Mouse (Mus musculus) thymus, adult 18-20 months (tissue): ENCODE data around the gene Ddb1.
A peak's percentile ranks its signal among the peaks of the same experiment; 100 is the strongest.
"Not testable (repeated sequence)": the region's sequence is repeated elsewhere in the genome, so short reads cannot be mapped to it uniquely, and the experiment has no call there.

ENCODE experiments used
- DNase-seq, 2 experiments: peaks; one replicate each; pipeline ENCODE4 v3.0.0; 2022; ENCODE audit warnings: mixed read lengths in 2 of 2

Ddb1 gene

GRCm38 (mm10) chr19:10605293-10605900 lies at the start of gene Ddb1, which contains the start of gene Tkfc:
TSS of gene Ddb1 (plus strand) at chr19:10605327.
TSS of gene Tkfc (minus strand) at chr19:10605654.
- peak; percentile 96 to 97 for DNase-seq

DNA sequence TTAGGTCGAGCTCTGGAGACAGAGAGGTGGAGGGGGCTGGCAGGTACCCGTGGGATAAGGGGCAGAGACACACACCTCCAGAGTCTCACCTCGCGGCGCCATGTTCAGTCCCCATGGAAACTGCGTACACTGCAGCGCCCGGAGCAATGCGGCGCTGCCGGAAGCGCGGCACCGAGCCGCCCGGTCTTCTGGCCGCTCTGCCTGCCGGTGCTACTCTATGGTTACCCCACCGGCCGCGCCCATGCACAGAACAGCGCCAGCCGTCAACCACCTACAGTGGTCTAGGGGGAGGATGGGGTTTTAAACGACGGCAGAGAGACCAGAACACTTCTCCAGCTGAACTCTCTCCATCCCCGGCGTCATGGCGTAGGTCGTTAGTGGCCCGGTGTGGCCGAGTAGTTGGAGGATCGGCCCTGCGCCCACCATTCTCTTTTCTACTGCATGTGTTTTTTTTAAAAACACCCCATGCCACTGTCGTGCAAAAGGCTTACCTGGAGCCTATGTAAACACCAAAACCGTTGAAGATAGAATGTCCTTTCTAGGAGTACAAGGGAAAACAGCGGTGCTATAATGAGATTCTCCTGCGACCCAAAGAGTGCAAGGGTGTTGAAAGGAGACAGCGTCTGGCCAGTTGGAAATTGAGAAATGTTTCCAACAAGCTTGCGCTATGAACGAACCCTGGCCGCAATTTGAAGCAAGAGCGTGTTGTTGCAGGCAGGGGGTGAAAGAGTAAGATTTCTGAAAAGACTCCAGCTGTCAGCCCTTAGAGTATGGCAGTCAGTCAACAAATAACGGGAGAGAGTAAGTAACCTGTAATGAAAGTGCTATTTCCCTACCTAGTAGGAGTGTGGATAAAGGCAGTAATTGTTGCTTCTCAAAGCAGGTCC lies 49.3 kb upstream of the Ddb1 start, which contains the start of gene Tmem216:
Gene Tmem216 (minus strand): TSS at position 615 of the 887 bp plus-strand sequence.
- peak; percentile 78 to 83 for DNase-seq

- DNase-seq: no peak
These were observed 48.1 kb upstream of the Ddb1 start for GRCm38 (mm10) chr19:10557001-10557400.

GRCm38 (mm10) chr19:10557430-10557829 lies 47.7 kb upstream of the Ddb1 start:
- no peak for DNase-seq

DNA sequence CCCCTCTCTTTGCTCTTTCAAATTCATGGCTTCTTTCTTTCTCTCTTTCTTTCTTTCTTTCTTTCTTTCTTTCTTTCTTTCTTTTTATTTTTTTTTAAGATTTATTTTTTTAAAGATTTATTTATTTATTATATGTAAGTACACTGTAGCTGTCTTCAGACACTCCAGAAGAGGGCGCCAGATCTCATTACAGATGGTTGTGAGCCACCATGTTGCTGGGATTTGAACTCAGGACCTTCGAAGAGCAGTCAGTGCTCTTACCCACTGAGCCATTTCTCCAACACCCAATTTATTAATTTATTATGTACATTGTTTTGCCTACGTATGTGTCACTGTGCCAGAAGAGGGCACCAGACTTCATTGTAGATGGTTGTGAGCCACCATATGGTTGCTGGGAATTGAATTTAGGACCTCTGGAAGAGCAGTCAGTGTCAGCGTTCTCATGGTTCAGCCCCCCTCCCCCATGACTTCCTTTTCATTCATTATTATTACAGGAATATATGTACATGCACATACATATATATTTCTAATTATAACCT lies 47.2 kb upstream of the Ddb1 start:
- DNase-seq: not testable (repeated sequence)

- no peak for DNase-seq
These were observed 45.0 kb upstream of the Ddb1 start for GRCm38 (mm10) chr19:10560108-10560507.

- DNase-seq: no peak
These were observed 43.4 kb upstream of the Ddb1 start for GRCm38 (mm10) chr19:10561558-10562314.

DNA sequence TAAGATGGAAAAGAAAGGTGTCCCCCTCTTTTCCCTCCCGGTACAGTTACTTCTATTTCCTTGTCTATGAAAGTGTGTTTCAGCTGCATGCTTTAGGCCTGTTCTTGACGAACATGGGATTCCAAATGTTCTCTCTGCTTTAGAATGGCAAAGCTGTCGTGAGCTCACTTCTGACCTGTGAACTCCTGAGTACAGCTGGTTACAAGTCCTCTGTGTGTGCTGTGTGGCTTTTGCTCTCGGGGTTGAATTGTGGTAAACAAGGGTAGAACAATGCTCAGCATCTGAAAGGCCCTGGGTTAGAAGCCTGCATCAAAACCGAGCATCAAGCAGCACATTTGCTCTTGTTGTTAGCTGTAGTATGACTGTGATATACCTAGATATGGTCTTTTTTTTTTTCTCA lies 42.8 kb upstream of the Ddb1 start:
- DNase-seq: no peak

DNA sequence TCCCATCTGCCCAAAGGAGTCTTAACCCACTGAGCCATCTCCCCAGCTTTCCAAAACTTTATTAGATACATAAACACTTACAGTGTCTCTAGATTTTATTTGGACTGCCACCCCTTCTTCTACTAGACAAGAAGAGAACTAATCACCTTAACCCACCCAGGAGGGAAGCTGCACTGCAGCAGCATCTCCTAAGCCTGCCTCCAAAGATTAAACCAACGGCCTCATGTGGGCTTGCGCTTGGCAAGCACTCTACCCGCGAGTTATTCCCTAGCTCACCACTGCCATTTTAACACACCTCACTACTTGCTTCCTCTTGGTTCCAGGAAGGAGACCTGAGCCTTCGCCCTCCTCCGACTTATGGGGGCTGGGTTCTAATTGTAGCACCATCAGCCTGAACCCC lies 40.8 kb upstream of the Ddb1 start:
- DNase-seq: no peak

- DNase-seq: no peak
These were observed 39.9 kb upstream of the Ddb1 start for GRCm38 (mm10) chr19:10565217-10565616.

DNA sequence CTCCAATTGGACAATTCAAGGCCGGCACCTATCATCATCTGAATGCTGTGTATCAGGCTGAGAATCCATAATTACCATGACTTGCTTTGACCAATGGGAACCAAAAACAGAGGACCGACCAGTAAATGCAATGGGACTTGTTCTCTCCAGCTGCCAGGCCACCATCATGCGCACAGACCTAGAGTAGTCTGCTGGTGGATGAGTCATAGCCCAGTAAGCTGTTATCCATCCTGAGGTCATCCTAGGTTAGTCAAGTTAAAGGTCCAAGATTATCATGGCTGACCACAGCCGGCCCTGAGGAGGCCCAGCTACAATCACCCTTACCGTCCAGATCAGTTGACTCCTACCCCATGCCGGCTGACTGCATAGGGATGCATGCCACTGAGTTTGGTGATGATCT lies 35.5 kb upstream of the Ddb1 start:
- DNase-seq: no peak

GRCm38 (mm10) chr19:10576690-10577561 lies 28.2 kb upstream of the Ddb1 start, which contains the start of the genes Cyb561a3 and Tmem138:
TSS of gene Cyb561a3 (plus strand) at chr19:10577172.
TSS of gene Tmem138 (minus strand) at chr19:10577362.
- DNase-seq: peak; percentile 85 to 91

- DNase-seq: no peak
These were observed 25.0 kb upstream of the Ddb1 start for GRCm38 (mm10) chr19:10580102-10580501.

GRCm38 (mm10) chr19:10580761-10581160 lies 24.4 kb upstream of the Ddb1 start:
- no peak for DNase-seq

DNA sequence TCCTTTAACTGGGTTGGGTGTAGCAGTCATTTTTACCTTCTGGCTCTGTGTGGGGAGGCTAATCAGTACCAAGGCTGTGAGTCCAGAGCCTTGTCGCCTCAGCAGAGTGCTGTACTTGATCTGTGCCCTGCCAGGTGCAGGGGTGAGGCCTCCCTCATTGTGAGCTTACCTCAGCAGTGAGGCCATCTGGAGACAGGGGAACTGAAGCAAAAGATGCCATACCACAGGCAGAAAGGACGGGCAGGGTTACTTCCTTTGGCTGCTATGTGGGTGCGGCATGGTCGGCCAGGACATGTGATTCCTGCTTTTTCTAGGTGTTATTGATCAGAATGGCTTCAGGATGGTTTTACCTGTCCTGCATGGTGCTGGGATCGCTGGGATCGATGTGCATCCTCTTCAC lies 23.1 kb upstream of the Ddb1 start:
- no peak for DNase-seq

DNA sequence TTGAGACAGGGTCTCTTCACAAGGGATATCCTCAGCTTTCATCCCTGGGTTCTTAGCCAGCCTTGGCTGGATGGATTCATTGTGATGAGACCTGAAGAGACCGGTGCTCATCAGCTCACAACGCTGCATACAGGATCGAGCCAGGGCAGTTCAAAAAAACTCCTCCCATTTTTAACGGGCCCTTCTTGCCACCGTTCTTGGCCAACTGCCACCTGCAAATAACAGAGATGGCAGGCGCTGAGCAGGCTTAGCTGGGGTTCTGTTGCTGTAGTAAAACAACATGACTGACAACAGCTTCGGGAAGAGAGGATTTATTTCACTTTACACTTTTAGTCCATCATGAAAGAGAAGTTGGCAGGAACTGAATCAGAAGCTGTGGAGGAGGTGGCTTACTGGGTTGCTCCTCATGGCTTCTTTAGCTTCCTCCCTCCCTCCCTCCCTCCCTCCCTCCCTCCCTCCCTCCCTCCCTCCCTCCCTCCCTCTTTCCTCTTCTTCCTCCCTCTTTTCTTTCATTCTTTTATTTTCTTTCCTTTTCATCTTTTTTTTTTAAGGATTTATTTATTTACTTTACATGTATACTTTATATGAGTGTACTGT lies 21.5 kb upstream of the Ddb1 start:
- no peak for DNase-seq

DNA sequence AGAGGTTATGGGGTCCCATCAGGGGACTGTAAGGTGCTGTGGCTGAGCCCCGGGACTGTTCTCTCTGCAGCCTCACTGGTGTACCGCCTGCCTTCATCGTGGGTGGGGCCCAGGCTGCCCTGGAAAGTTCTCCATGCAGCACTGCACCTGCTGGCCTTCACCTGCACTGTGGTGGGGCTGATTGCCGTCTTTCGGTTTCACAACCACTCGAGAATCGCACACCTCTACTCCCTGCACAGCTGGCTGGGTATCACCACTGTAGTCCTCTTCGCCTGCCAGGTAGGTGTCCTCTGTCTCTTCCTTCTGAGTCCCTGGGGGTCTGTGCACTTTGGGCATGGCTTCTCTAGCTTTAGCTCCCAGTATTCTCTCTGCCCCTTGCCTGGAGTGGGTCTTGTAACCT lies 20.0 kb upstream of the Ddb1 start:
- DNase-seq: peak in 1 of 2 experiments; percentile 25

DNA sequence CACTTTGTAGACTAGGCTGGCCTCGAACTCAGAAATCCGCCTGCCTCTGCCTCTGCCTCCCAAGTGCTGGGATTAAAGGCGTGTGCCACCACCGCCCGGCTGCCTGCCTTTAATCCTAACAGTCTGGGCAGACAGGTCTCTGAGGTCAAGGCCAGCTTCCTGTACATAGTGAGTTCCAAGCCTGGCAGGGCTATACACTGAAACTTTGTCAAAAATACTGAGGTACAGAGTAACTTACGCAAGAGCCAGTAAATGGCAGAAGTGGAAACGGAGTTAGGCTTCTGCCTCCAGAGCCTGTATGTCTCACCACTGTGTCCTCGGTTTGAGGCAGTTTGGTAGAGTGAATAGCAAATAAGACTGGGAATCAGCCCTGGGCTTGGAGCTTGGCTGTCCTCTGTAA lies 17.9 kb upstream of the Ddb1 start:
- DNase-seq: no peak

GRCm38 (mm10) chr19:10589127-10589857 lies 15.8 kb upstream of the Ddb1 start:
- DNase-seq: no peak

DNA sequence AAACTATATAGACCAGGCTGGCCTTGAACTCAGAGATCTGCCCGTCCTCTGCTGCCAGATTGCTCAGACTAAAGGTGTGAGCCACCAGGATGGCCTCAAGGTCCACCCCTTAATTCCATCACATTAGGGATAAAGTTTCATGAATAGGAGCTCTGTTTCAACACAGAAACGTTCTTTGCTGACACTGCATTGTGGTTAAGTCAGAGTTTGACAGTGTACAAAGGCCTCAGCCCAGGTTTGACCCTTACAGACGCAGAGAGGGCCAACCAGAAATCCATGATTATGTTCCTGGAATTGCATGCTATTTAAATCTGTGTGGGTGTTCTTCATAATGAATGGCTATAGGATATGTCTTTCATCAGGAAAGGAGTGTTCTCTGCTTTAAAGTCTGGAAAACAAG lies 14.8 kb upstream of the Ddb1 start:
- no peak for DNase-seq
